Mouse (Mus musculus): ENCODE measurements around the gene Rprd1b.

DNA sequence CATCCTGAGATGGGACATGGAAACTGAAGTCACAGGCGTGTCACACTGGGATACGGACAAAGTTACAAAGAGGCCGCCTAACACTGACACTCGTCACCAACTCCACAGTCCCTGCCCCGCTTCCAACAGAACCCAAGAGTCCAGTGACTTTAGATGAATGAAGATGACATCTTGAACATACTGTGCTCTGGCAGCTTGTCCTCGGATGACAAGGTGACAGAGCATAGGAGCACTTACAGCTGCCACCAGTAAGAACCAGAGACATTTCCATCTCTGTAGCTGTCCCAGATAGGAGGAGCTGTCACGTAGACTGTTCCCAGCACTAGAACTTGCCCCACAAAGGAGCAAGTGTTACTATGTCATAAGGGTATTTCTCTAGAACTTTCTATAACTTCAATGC lies 99.6 kb downstream of the Rprd1b start:
- TF ChIP-seq USF1 (IDR thresholded peaks at IDR 0.05; ENCODE audit: low read depth) (no peak), POLR2A (IDR thresholded peaks at IDR 0.05; ENCODE audit: insufficient read length, low read depth) (no peak), POLR2AphosphoS2 (IDR thresholded peaks at IDR 0.05; ENCODE audit: insufficient read length, low read depth) (no peak), MAX (IDR thresholded peaks at IDR 0.05; ENCODE audit: low read depth) (no peak), TCF3 (IDR thresholded peaks at IDR 0.05; ENCODE audit: insufficient read length, low read depth) (no peak), CEBPB (IDR thresholded peaks at IDR 0.05; ENCODE audit: insufficient read depth, poor library complexity, severe bottlenecking) (no peak), E2F4 (IDR thresholded peaks at IDR 0.05; ENCODE audit: insufficient read depth) (no peak), TCF12 (IDR thresholded peaks at IDR 0.05; ENCODE audit: insufficient read depth, poor library complexity, severe bottlenecking) (no peak), MYOG (IDR thresholded peaks at IDR 0.05; ENCODE audit: control insufficient read depth in 1 of 3, insufficient read depth in 1 of 3, insufficient read length in 2 of 3, low read depth in 2 of 3) (no peak), REST (IDR thresholded peaks at IDR 0.05; ENCODE audit: insufficient read depth, insufficient read length) (no peak), MYOD1 (IDR thresholded peaks at IDR 0.05; ENCODE audit: control insufficient read depth in 1 of 3, insufficient read length in 2 of 3, low read depth in 2 of 3) (no peak)
